ENCODE assay signal across 7 mouse cellular contexts in the genomic region with DNA sequence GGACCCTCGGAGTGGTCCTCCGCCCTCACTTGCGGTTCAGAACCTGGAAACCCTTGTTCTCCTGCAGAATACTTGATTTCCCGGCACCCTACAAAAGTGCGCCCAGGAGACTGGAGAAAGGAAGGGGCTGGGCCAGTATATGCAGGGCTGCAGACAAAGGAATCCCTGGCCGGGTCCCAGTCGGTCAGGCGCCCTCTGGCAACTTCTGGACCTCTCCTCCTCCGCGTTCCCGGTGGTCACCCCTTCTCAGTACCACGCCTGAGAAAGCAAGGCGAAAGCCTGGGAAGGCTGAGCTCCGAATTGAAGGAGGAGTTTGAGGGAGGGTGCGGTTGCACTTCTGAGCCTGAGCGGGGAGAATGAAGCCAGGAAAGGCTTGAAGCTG.
DNase-seq lines count a peak whose midpoint lies in the region; ATAC-seq and TF ChIP-seq lines count a peak whose summit lies in the region.

No protein-coding gene starts in this region.

- H3K36me3 ChIP-seq in heart, embryonic 14.5 days (ENCODE audit: control insufficient read depth, insufficient read depth, low read length): no peaks in the 10 kb centered on the region
- no peaks in the 10 kb centered on the region for H3K36me3 ChIP-seq in midbrain, embryonic 12.5 days

- H3K9me3 ChIP-seq in heart, embryonic 14.5 days (ENCODE audit: control insufficient read depth, low read length): no peaks in the 10 kb centered on the region; the same call in 1 of the 2 replicates
- H3K9me3 ChIP-seq in midbrain, embryonic 12.5 days: no peaks in the 10 kb centered on the region

- 4% methylated on average over 16 of the region's 16 CpGs for WGBS in heart, embryonic 14.5 days
- WGBS in midbrain, embryonic 12.5 days: 14% methylated on average over 16 of the region's 16 CpGs

- in situ Hi-C loops in Patski (cut with MboI; ENCODE audit: low pct_unique_long_range_greater_than_20kb): loop anchor here (5.0 kb wide), 1 partner anchor 53 kb away; no protein-coding TSS in a partner anchor

- CTCF ChIA-PET in Patski (lab: Charles Lee): interaction anchor here (1.4 kb wide), 1 partner anchor 32 kb away, joined by 4 read pairs; no protein-coding TSS in a partner anchor

- H3K27ac ChIP-seq in heart, embryonic 14.5 days (replicated peaks in 1 of 2; ENCODE audit: control insufficient read depth in 1 of 2, insufficient read depth in 1 of 2, low read depth in 2 of 2, low read length in 2 of 2): peak overlapping the region; percentile 63 to 68
- H3K27ac ChIP-seq in midbrain, embryonic 12.5 days (replicated peaks): no peak overlapping the region

- ATAC-seq in Patski: peak; percentile 44
- ATAC-seq in heart, embryonic 14.5 days (ENCODE audit: insufficient number of reproducible peaks, insufficient read depth, low FRiP score, low read depth): peak; percentile 38; the same call in 1 of the 2 replicates
- ATAC-seq in midbrain, embryonic 12.5 days (ENCODE audit: low FRiP score, low read depth): peak; percentile 72

- peak overlapping the region; percentile 85 for H3K4me2 ChIP-seq in heart, embryonic 14.5 days (ENCODE audit: low read length)
- H3K4me2 ChIP-seq in midbrain, embryonic 12.5 days (replicated peaks): peak overlapping the region; percentile 50

- POLR2A ChIA-PET in Patski (lab: Charles Lee): no interaction called here

- peak overlapping the region; percentile 76 for H3K9ac ChIP-seq in heart, embryonic 14.5 days (ENCODE audit: low read length)
- peak overlapping the region; percentile 41 for H3K9ac ChIP-seq in midbrain, embryonic 12.5 days (replicated peaks)

- H3K4me1 ChIP-seq in heart, embryonic 14.5 days (ENCODE audit: control insufficient read depth in 2 of 2, insufficient read depth in 2 of 2, low read length in 2 of 2): peaks cover 5 to 12% of the 10 kb centered on the region in 2 experiments; a peak in 3 of 4 replicates
- 0 out of 2 replicates have a peak, but pooled peaks cover 4% of the 10 kb centered on the region for H3K4me1 ChIP-seq in midbrain, embryonic 12.5 days

- H3K4me3 ChIP-seq in heart, embryonic 14.5 days (ENCODE audit: control insufficient read depth in 1 of 2, insufficient read depth in 1 of 2, low read depth in 1 of 2, low read length in 2 of 2): peak overlapping the region; percentile 54 to 59
- H3K4me3 ChIP-seq in midbrain, embryonic 12.5 days: peak overlapping the region; percentile 31

- H3K27me3 ChIP-seq in Patski: peaks cover 6% of the 10 kb centered on the region
- no peaks in the 10 kb centered on the region for H3K27me3 ChIP-seq in heart, embryonic 14.5 days (ENCODE audit: control insufficient read depth, insufficient read depth, low read length)
- H3K27me3 ChIP-seq in midbrain, embryonic 12.5 days: 0 out of 2 replicates have a peak, but pooled peaks cover 5% of the 10 kb centered on the region

- DNase-seq in Patski (ENCODE audit: low read depth, low spot score) (no peak), adipocyte (ENCODE audit: low spot score) (no peak)
- DNase-seq in embryo, embryonic 10 days (ENCODE audit: low spot score): peak; percentile 24
- DNase-seq in kidney, postnatal 36 days: peak; percentile 16 to 58
- DNase-seq in left cerebral cortex, adult 9 months (ENCODE audit: low spot score in 2 of 2): no peak

- no peak for TF ChIP-seq CTCF in Patski (IDR thresholded peaks at IDR 0.05)

Comparison
In these comparisons a context has a peak if more than half of its experiments do, and no peak if none do; other contexts are left out.
1. DNase-seq: peak in embryo, embryonic 10 days (single experiment) and kidney, postnatal 36 days (2 of 2); none in Patski (single experiment), adipocyte (single experiment) and left cerebral cortex, adult 9 months (0 of 2).
2. Peak in every context shown above with its lines, with median percentiles within 50 percentile points of each other: ATAC-seq.